Mouse (Mus musculus) stomach, postnatal 0 days (tissue): ENCODE data around the gene Foxp1. TPM values are rescaled to one million over a fixed set of nuclear protein-coding genes. Genes with fewer than 3 reads are reported as not detected.

Experiments used
- ATAC-seq: fragments of 200-750 bp; cut with Nextera tagmentation; 2 replicates; pipeline ENCODE4 v1.8.0; 2017; ENCODE audit not compliant: low FRiP score, low TSS enrichment
- DNase-seq: peaks from one replicate; pipeline ENCODE4 v3.0.0-alpha.2; 2016; ENCODE audit warnings: low spot score
- H3K27ac ChIP-seq: fragments of 300-500 bp; sonication (generic); replicated peaks from 2 replicates; pipeline ENCODE4 v1.5.1; 2014; ENCODE audit warnings: mild to moderate bottlenecking, control low read depth
- H3K27me3 ChIP-seq: fragments of 300-500 bp; sonication (generic); 2 replicates; pipeline ENCODE4 v1.6.1; 2014; ENCODE audit warnings: low read length; ENCODE audit not compliant: control insufficient read depth, insufficient read depth
- H3K36me3 ChIP-seq: fragments of 300-500 bp; sonication (generic); 2 replicates; pipeline ENCODE4 v1.6.1; 2014; ENCODE audit warnings: low read length, mixed read lengths; ENCODE audit not compliant: control insufficient read depth, insufficient read depth
- H3K4me1 ChIP-seq: fragments of 300-500 bp; sonication (generic); replicated peaks from 2 replicates; pipeline ENCODE4 v1.6.1; 2014; ENCODE audit warnings: antibody characterized with exemption; ENCODE audit not compliant: control insufficient read depth, insufficient read depth
- H3K4me2 ChIP-seq: fragments of 300-500 bp; sonication (generic); replicated peaks from 2 replicates; pipeline ENCODE4 v1.6.1; 2014; ENCODE audit warnings: low read depth, mild to moderate bottlenecking, control low read depth, moderate library complexity
- H3K4me3 ChIP-seq: fragments of 300-500 bp; sonication (generic); 2 replicates; pipeline ENCODE4 v1.5.1; 2014; ENCODE audit warnings: low read depth, low read length, control low read depth
- H3K9ac ChIP-seq: fragments of 300-500 bp; sonication (generic); 2 replicates; pipeline ENCODE4 v1.6.1; 2014; ENCODE audit warnings: mild to moderate bottlenecking, low read length, control low read depth, mixed read lengths
- H3K9me3 ChIP-seq: fragments of 300-500 bp; sonication (generic); 2 replicates; pipeline ENCODE4 v1.6.1; 2016; ENCODE audit warnings: low read length; ENCODE audit not compliant: control insufficient read depth
- CTCF ChIP-seq: IDR thresholded peaks from 2 replicates; pipeline ENCODE4 v1.5.1; 2016; ENCODE audit warnings: antibody characterized with exemption, low read depth, mild to moderate bottlenecking, moderate library complexity
- EP300 ChIP-seq: optimal IDR thresholded peaks from 2 replicates; pipeline ENCODE3; 2016; ENCODE audit warnings: antibody characterized with exemption
- WGBS: fragments of 180-500 bp; shearing (Covaris S2); extraction: QIAGEN DNeasy Blood & Tissue Kit; methylation state at CpG from one replicate; pipeline ENCODE4 v1.1.7; 2014; 5-methylcytosine and 5-hydroxymethylcytosine counted together
- polyA plus RNA-seq: library from polyadenylated mRNA; unstranded; fragments of >200 nt; fragmentation: Nextera tagmentation; extraction: Ambion mirVana; gene quantifications from 2 replicates; pipeline ENCODE4 v1.2.1, GENCODE M21; 2015

Foxp1 gene
- polyA plus RNA-seq, 1 experiment from 2014 or later = 68.9 TPM

GRCm38 (mm10) chr6:99339986-99340721 lies 182.4 kb downstream of the Foxp1 start:
- no peak overlapping the region for H3K27ac ChIP-seq
- no peaks in the 10 kb centered on the region for H3K27me3 ChIP-seq
- no peak for DNase-seq
- no peak overlapping the region for H3K9ac ChIP-seq
- H3K4me3 ChIP-seq = no peak overlapping the region
- TF ChIP-seq EP300 (no peak), CTCF (no peak)
- no peak for ATAC-seq
- H3K4me1 ChIP-seq = 0 out of 2 replicates have a peak, but pooled peaks cover 3% of the 10 kb centered on the region
- WGBS = 83% methylated on average over 10 of the region's 10 CpGs
- no peaks in the 10 kb centered on the region for H3K36me3 ChIP-seq
- H3K9me3 ChIP-seq = no peaks in the 10 kb centered on the region
- H3K4me2 ChIP-seq = no peak overlapping the region

- ATAC-seq (no peak), DNase-seq (no peak)
- Histone ChIP-seq H3K27ac (no peak overlapping the region; the same call in 1 of the 2 replicates), H3K4me3 (no peak overlapping the region), H3K27me3 (no peaks in the 10 kb centered on the region), H3K36me3 (no peaks in the 10 kb centered on the region), H3K9me3 (no peaks in the 10 kb centered on the region), H3K4me1 (0 out of 2 replicates have a peak, but pooled peaks cover 3% of the 10 kb centered on the region), H3K9ac (no peak overlapping the region), H3K4me2 (no peak overlapping the region)
- WGBS = 56% methylated on average over 5 of the region's 5 CpGs
- TF ChIP-seq CTCF (no peak), EP300 (no peak)
Measured at GRCm38 (mm10) chr6:99339343-99339620, 183.2 kb downstream of the Foxp1 start.

- peak overlapping the region; percentile 49; the same call in 1 of the 2 replicates for H3K27ac ChIP-seq
- 0 out of 2 replicates have a peak, but pooled peaks cover 3% of the 10 kb centered on the region for H3K4me1 ChIP-seq
- no peak for TF ChIP-seq EP300
- TF ChIP-seq CTCF = no peak
- no peak overlapping the region for H3K9ac ChIP-seq
- H3K4me2 ChIP-seq = no peak overlapping the region
- no peaks in the 10 kb centered on the region for H3K36me3 ChIP-seq
- H3K27me3 ChIP-seq = no peaks in the 10 kb centered on the region
- H3K4me3 ChIP-seq = no peak overlapping the region
- no peaks in the 10 kb centered on the region for H3K9me3 ChIP-seq
- DNase-seq = no peak
- no peak for ATAC-seq
- WGBS = 48% methylated on average over 9 of the region's 9 CpGs
Measured at GRCm38 (mm10) chr6:99338593-99339342, 183.8 kb downstream of the Foxp1 start.

- 0 out of 2 replicates have a peak, but pooled peaks cover 3% of the 10 kb centered on the region for H3K4me1 ChIP-seq
- H3K4me2 ChIP-seq = no peak overlapping the region
- DNase-seq (no peak), ATAC-seq (no peak)
- H3K9ac ChIP-seq = no peak overlapping the region
- TF ChIP-seq CTCF = no peak
- no peak for TF ChIP-seq EP300
- no peaks in the 10 kb centered on the region for H3K27me3 ChIP-seq
- H3K27ac ChIP-seq = 0 out of 2 replicates have a peak overlapping the region, but pooled peaks have one; percentile 49
- no peaks in the 10 kb centered on the region for H3K9me3 ChIP-seq
- H3K4me3 ChIP-seq = no peak overlapping the region
- no peaks in the 10 kb centered on the region for H3K36me3 ChIP-seq
- 42% methylated on average over 3 of the region's 3 CpGs for WGBS
Measured at GRCm38 (mm10) chr6:99338174-99338573, 184.3 kb downstream of the Foxp1 start.

GRCm38 (mm10) chr6:99337575-99337974 lies 184.9 kb downstream of the Foxp1 start:
- Histone ChIP-seq H3K36me3 (no peaks in the 10 kb centered on the region), H3K4me3 (no peak overlapping the region), H3K27me3 (no peaks in the 10 kb centered on the region), H3K9me3 (no peaks in the 10 kb centered on the region), H3K27ac (0 out of 2 replicates have a peak overlapping the region, but pooled peaks have one; percentile 49), H3K9ac (no peak overlapping the region), H3K4me2 (peak overlapping the region; percentile 27; the same call in 1 of the 2 replicates), H3K4me1 (0 out of 2 replicates have a peak, but pooled peaks cover 3% of the 10 kb centered on the region)
- TF ChIP-seq EP300 = no peak
- no peak for TF ChIP-seq CTCF
- ATAC-seq (0 out of 2 replicates have a peak, but pooled peaks have one; percentile 61), DNase-seq (peak; percentile 52)
- 25% methylated on average over 6 of the region's 6 CpGs for WGBS
